Mouse (Mus musculus) midbrain, postnatal 0 days (tissue): Measurements from ENCODE around the gene Echdc2. TPM values are rescaled to one million over a fixed set of nuclear protein-coding genes. Genes with fewer than 3 reads are reported as not detected.

Experiments
- ATAC-seq: fragments of 200-750 bp; cut with Nextera tagmentation; 2 replicates; pipeline ENCODE4 v1.8.0; 2017; ENCODE audit warnings: moderate number of reproducible peaks, mild to moderate bottlenecking, moderate TSS enrichment, moderate library complexity; ENCODE audit not compliant: low FRiP score
- DNase-seq: peaks from one replicate; pipeline ENCODE4 v3.0.0-alpha.2; 2015; ENCODE audit warnings: low spot score
- H3K27ac ChIP-seq: fragments of 300-500 bp; sonication (generic); 2 replicates; pipeline ENCODE4 v1.5.1; 2014; ENCODE audit warnings: low read depth, mild to moderate bottlenecking, low read length, mixed read lengths
- H3K27me3 ChIP-seq: fragments of 300-500 bp; sonication (generic); 2 replicates; pipeline ENCODE4 v1.6.1; 2014; ENCODE audit warnings: low read length, control low read depth, mixed read lengths; ENCODE audit not compliant: insufficient read depth
- H3K36me3 ChIP-seq: fragments of 300-500 bp; sonication (generic); 2 replicates; pipeline ENCODE4 v1.6.1; 2014; ENCODE audit warnings: low read length, control low read depth, mixed read lengths; ENCODE audit not compliant: insufficient read depth
- H3K4me1 ChIP-seq: fragments of 300-500 bp; sonication (generic); 2 replicates; pipeline ENCODE4 v1.6.1; 2014; ENCODE audit warnings: mild to moderate bottlenecking, control low read depth, antibody characterized with exemption, low read length, mixed read lengths; ENCODE audit not compliant: insufficient read depth
- H3K4me2 ChIP-seq: fragments of 300-500 bp; sonication (generic); 2 replicates; pipeline ENCODE4 v1.6.1; 2014; ENCODE audit warnings: low read depth, mild to moderate bottlenecking, low read length, mixed read lengths; ENCODE audit not compliant: poor library complexity, severe bottlenecking
- H3K4me3 ChIP-seq: fragments of 300-500 bp; sonication (generic); 2 replicates; pipeline ENCODE4 v1.5.1; 2014; ENCODE audit warnings: low read depth, mild to moderate bottlenecking, low read length, moderate library complexity
- H3K9ac ChIP-seq: fragments of 300-500 bp; sonication (generic); replicated peaks from 2 replicates; pipeline ENCODE4 v1.6.1; 2014; ENCODE audit warnings: mild to moderate bottlenecking, low read length, moderate library complexity, mixed read lengths; ENCODE audit not compliant: poor library complexity, severe bottlenecking
- H3K9me3 ChIP-seq: fragments of 300-500 bp; sonication (generic); 2 replicates; pipeline ENCODE4 v1.6.1; 2016; ENCODE audit warnings: low read length, control low read depth
- CTCF ChIP-seq: IDR thresholded peaks from 2 replicates; pipeline ENCODE4 v1.5.1; 2016; ENCODE audit warnings: antibody characterized with exemption, mild to moderate bottlenecking
- WGBS: fragments of 180-500 bp; shearing (Covaris S2); extraction: QIAGEN DNeasy Blood & Tissue Kit; methylation state at CpG from one replicate; pipeline ENCODE4 v1.1.7; 2014; 5-methylcytosine and 5-hydroxymethylcytosine counted together
- polyA plus RNA-seq: library from polyadenylated mRNA; unstranded; fragments of >200 nt; fragmentation: Nextera tagmentation; extraction: Ambion mirVana; gene quantifications from 2 replicates; pipeline ENCODE4 v1.2.1, GENCODE M21; 2015
- total RNA-seq: library from RNA; depleted of rRNA; stranded (reverse); fragments of >200 nt; gene quantifications from 2 replicates; pipeline ENCODE4 v1.2.3, GENCODE M21; 2014; rRNA removed

The Echdc2 gene
- 12.1 and 32.1 TPM in 2 replicates for total RNA-seq
- polyA plus RNA-seq, result 9.8 and 10.6 TPM in 2 replicates

- peak; percentile 33 for DNase-seq
- Histone ChIP-seq H3K36me3 (no peaks in the 10 kb centered on the region), H3K27ac (no peak within 1 kb of the TSS), H3K4me3 (peak within 1 kb of the TSS; percentile 57), H3K9ac (peak within 1 kb of the TSS; percentile 62), H3K4me2 (peak within 1 kb of the TSS; percentile 96), H3K27me3 (no peaks in the 10 kb centered on the region), H3K9me3 (no peaks in the 10 kb centered on the region), H3K4me1 (no peaks in the 10 kb centered on the region)
- no peak for ATAC-seq
- WGBS, result 2% methylated on average over 43 of the region's 43 CpGs
- TF ChIP-seq CTCF, result peak; percentile 55
Measured at GRCm38 (mm10) chr4:108165152-108165895, at the start of gene Echdc2. TSS of gene Echdc2 (plus strand) at chr4:108165437.

- H3K4me3 ChIP-seq, result no peak overlapping the region
- no peak overlapping the region for H3K9ac ChIP-seq
- DNase-seq, result no peak
- H3K27ac ChIP-seq, result no peak overlapping the region
- no peak for TF ChIP-seq CTCF
- H3K4me1 ChIP-seq, result no peaks in the 10 kb centered on the region
- H3K9me3 ChIP-seq, result no peaks in the 10 kb centered on the region
- no peak overlapping the region for H3K4me2 ChIP-seq
- WGBS, result 81% methylated on average over 2 of the region's 2 CpGs
- H3K27me3 ChIP-seq, result no peaks in the 10 kb centered on the region
- no peak for ATAC-seq
- no peaks in the 10 kb centered on the region for H3K36me3 ChIP-seq
Measured at GRCm38 (mm10) chr4:108116466-108116865, 48.8 kb upstream of the Echdc2 start.

GRCm38 (mm10) chr4:108117488-108117887 lies 47.7 kb upstream of the Echdc2 start:
- DNase-seq (no peak), ATAC-seq (no peak)
- no peaks in the 10 kb centered on the region for H3K4me1 ChIP-seq
- H3K4me2 ChIP-seq, result no peak overlapping the region; the same call in 1 of the 2 replicates
- no peak overlapping the region for H3K9ac ChIP-seq
- no peaks in the 10 kb centered on the region for H3K27me3 ChIP-seq
- 92% methylated on average over 8 of the region's 8 CpGs for WGBS
- no peak overlapping the region for H3K4me3 ChIP-seq
- H3K9me3 ChIP-seq, result no peaks in the 10 kb centered on the region
- H3K36me3 ChIP-seq, result no peaks in the 10 kb centered on the region
- H3K27ac ChIP-seq, result no peak overlapping the region
- no peak for TF ChIP-seq CTCF

DNA sequence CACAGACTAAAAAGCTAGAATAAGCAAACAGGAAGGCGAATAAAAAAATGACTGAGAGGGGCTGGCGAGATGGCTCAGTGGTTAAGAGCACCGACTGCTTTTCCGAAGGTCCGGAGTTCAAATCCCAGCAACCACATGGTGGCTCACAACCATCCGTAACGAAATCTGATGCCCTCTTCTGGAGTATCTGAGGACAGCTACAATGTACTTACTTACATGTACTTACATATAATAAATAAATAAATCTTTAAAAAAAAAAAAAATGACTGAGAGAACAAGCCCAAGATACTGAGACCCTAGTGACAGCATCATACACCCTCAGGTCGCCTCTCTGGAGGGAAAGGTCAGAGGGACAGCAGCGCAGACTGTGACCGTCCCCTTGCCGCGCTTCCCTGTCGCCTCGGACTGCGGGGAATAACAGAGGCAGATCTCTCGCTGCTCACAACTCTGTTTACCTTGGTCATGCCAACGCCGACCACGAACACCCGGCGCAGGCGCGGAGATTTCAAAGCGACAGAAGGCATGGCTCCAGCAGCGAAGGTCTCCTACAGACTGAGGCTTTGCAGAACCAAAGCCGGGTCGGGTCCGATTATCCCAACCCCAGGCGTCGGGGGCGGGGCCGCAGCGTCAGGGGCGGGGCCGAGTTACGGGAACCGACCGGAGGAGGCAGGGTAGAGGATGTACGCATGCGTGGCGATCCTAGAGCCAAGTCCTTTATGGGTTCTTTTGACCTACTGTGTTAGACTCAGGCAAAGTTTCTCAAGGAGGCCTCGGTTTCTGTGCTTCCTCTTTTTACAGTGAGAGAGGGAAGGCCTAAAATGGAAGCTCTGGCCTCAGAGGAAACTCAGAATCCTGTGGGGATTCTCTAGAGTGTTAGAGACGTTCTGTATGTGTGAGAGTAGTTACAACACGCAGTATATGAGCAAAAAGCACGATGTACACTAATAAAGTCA lies 47.0 kb upstream of the Echdc2 start:
- Histone ChIP-seq H3K27ac (peak overlapping the region; percentile 38; the same call in 1 of the 2 replicates), H3K4me3 (peak overlapping the region; percentile 56), H3K9me3 (no peaks in the 10 kb centered on the region), H3K4me2 (peak overlapping the region; percentile 60), H3K36me3 (no peaks in the 10 kb centered on the region), H3K27me3 (no peaks in the 10 kb centered on the region), H3K9ac (peak overlapping the region; percentile 64), H3K4me1 (no peaks in the 10 kb centered on the region)
- ATAC-seq (peak; percentile 92), DNase-seq (peak; percentile 91)
- TF ChIP-seq CTCF, result peak; percentile 1; the same call in 1 of the 2 replicates
- WGBS, result 12% methylated on average over 43 of the region's 45 CpGs

- Histone ChIP-seq H3K9me3 (no peaks in the 10 kb centered on the region), H3K4me3 (no peak overlapping the region), H3K4me1 (no peaks in the 10 kb centered on the region), H3K36me3 (no peaks in the 10 kb centered on the region), H3K27me3 (no peaks in the 10 kb centered on the region), H3K9ac (no peak overlapping the region), H3K27ac (no peak overlapping the region), H3K4me2 (no peak overlapping the region)
- TF ChIP-seq CTCF, result no peak
- 100% methylated on average over 1 of the region's 1 CpGs for WGBS
- DNase-seq (no peak), ATAC-seq (no peak)
Measured at GRCm38 (mm10) chr4:108124104-108124503, 41.1 kb upstream of the Echdc2 start.
